Mouse (Mus musculus) liver, embryonic 16.5 days (tissue): ENCODE data around the gene Edem1. TPM values are rescaled to one million over a fixed set of nuclear protein-coding genes. Genes with fewer than 3 reads are reported as not detected.

Experiments
- ATAC-seq: fragments of 200-750 bp; cut with Nextera tagmentation; 2 replicates; pipeline ENCODE4 v1.8.0; 2017; ENCODE audit warnings: low read depth, mild to moderate bottlenecking, moderate number of reproducible peaks, moderate library complexity
- H3K27ac ChIP-seq: fragments of 300-500 bp; sonication (generic); 2 replicates; pipeline ENCODE4 v1.5.1; 2014; ENCODE audit warnings: mild to moderate bottlenecking, low read length
- H3K27me3 ChIP-seq: fragments of 300-500 bp; sonication (generic); 2 replicates; pipeline ENCODE4 v1.6.1; 2014; ENCODE audit warnings: low read depth, low read length, mixed read lengths; ENCODE audit not compliant: control insufficient read depth, insufficient read depth
- H3K36me3 ChIP-seq: fragments of 300-500 bp; sonication (generic); 2 replicates; pipeline ENCODE4 v1.6.1; 2014; ENCODE audit warnings: mild to moderate bottlenecking; ENCODE audit not compliant: control insufficient read depth, insufficient read depth
- H3K4me1 ChIP-seq: fragments of 300-500 bp; sonication (generic); 2 replicates; pipeline ENCODE4 v1.6.1; 2014; ENCODE audit warnings: low read depth, low read length, mixed read lengths; ENCODE audit not compliant: control insufficient read depth
- H3K4me2 ChIP-seq: fragments of 300-500 bp; sonication (generic); 2 replicates; pipeline ENCODE4 v1.6.1; 2014; ENCODE audit warnings: low read depth, low read length, mixed read lengths
- H3K4me3 ChIP-seq: fragments of 300-500 bp; sonication (generic); 2 replicates; pipeline ENCODE4 v1.5.1; 2014; ENCODE audit warnings: low read depth, mild to moderate bottlenecking, low read length
- H3K9ac ChIP-seq: fragments of 300-500 bp; sonication (generic); 2 replicates; pipeline ENCODE4 v1.6.1; 2014; ENCODE audit warnings: low read depth, low read length
- H3K9me3 ChIP-seq: fragments of 300-500 bp; sonication (generic); replicated peaks from 2 replicates; pipeline ENCODE4 v1.6.1; 2016; ENCODE audit warnings: low read length; ENCODE audit not compliant: control insufficient read depth
- WGBS: fragments of 180-500 bp; shearing (Covaris S2); extraction: QIAGEN DNeasy Blood & Tissue Kit; methylation state at CpG from one replicate; pipeline ENCODE4 v1.1.7; 2014; ENCODE audit not compliant: insufficient replicate concordance; 5-methylcytosine and 5-hydroxymethylcytosine counted together
- polyA plus RNA-seq: library from polyadenylated mRNA; unstranded; fragments of >200 nt; fragmentation: Nextera tagmentation; extraction: Ambion mirVana; gene quantifications from 2 replicates; pipeline ENCODE4 v1.2.1, GENCODE M21; 2015

The Edem1 gene
- 11.6 and 13.8 TPM in 2 replicates for polyA plus RNA-seq

DNA sequence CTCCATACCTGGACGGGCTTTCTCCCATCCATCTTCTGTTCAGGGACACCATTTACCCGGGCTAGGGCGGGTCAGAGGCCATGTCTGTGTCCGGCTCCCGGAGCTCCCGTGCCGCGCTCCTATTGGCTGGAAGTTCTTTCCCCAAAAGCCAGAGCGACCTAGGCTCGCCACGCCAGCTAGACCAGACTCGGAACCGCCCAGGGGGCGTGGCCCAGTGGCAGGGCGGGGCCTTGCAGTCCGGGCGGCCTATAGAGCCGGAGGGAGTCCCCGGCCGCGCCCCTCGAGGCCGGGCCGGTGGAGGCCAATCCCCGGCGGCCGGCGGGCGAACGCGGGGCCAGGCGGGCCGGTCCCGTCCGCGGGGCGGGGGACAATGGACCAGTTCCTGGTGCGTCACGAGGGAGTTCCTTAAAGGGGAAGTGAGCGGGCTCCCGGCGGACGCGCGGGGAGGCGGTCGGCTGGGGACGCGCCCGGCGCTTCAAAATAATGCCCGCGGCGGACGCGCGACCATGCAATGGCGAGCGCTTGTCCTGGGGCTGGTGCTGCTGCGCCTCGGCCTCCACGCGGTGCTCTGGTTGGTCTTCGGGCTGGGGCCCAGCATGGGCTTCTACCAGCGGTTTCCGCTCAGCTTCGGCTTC is at the start of gene Edem1:
TSS of gene Edem1 (plus strand) at position 408 of the 635 bp plus-strand sequence.
- peak; percentile 98 for ATAC-seq
- Histone ChIP-seq H3K27me3 (no peaks in the 10 kb centered on the region), H3K27ac (peak within 1 kb of the TSS; percentile 77), H3K4me2 (peak within 1 kb of the TSS; percentile 99), H3K9me3 (no peaks in the 10 kb centered on the region), H3K36me3 (no peaks in the 10 kb centered on the region; the same call in 1 of the 2 replicates), H3K9ac (peak within 1 kb of the TSS; percentile 93), H3K4me3 (peak within 1 kb of the TSS; percentile 91), H3K4me1 (peaks cover 26% of the 10 kb centered on the region)
- under 1% methylated on average over 67 of the region's 67 CpGs for WGBS

GRCm38 (mm10) chr6:108781865-108782264 is 46.6 kb upstream of the Edem1 start:
- no peak for ATAC-seq
- no peaks in the 10 kb centered on the region for H3K36me3 ChIP-seq
- no peak overlapping the region for H3K27ac ChIP-seq
- H3K4me1 ChIP-seq, result peaks cover 22% of the 10 kb centered on the region
- no peak overlapping the region for H3K4me3 ChIP-seq
- no peaks in the 10 kb centered on the region for H3K9me3 ChIP-seq
- H3K9ac ChIP-seq, result no peak overlapping the region
- no peak overlapping the region for H3K4me2 ChIP-seq
- 40% methylated on average over 6 of the region's 6 CpGs for WGBS
- H3K27me3 ChIP-seq, result no peaks in the 10 kb centered on the region

DNA sequence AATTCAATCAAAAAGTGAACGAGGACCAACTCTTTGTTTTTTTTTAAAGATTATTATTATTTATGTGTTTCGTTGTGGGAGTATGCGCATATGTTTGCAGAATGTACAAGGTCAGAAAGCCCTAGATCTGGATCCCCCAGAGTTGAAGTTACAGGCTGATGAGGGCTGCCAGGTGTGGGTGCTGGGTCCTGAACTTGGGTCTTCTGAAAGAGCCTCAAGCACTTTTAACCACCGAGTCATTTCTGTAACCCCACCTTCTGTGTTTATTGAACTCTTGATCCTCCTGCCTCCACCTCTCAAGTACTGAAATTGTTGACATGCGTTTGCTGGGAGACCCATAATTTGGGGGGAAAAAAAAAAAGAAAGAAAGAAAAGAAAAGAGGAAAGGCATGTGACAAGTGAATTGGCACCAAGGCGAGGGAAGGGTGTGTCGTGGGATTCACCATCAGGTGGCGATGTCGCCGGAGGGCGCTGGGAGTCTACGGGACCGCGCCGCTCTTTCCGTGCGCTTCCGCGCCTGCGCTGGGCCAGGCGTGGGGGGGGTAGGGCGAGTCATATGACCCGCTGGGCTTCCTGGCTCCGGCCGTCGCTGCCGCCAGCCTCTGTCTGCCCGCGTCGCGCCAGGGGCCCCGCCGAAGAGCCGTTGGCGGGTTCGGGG is 45.8 kb upstream of the Edem1 start, which contains the start of gene Arl8b:
TSS of gene Arl8b (plus strand) at position 574 of the 658 bp plus-strand sequence.
- Histone ChIP-seq H3K27me3 (no peaks in the 10 kb centered on the region), H3K27ac (peak within 1 kb of the TSS; percentile 84), H3K4me1 (peaks cover 21% of the 10 kb centered on the region), H3K4me3 (peak within 1 kb of the TSS; percentile 97), H3K9me3 (no peaks in the 10 kb centered on the region), H3K9ac (peak within 1 kb of the TSS; percentile 96), H3K4me2 (peak within 1 kb of the TSS; percentile 78), H3K36me3 (no peaks in the 10 kb centered on the region)
- ATAC-seq, result peak; percentile 93
- WGBS, result 9% methylated on average over 36 of the region's 36 CpGs

- H3K27me3 ChIP-seq, result no peaks in the 10 kb centered on the region
- H3K36me3 ChIP-seq, result no peaks in the 10 kb centered on the region
- H3K9ac ChIP-seq, result peak overlapping the region; percentile 96
- peak; percentile 25 for ATAC-seq
- no peaks in the 10 kb centered on the region for H3K9me3 ChIP-seq
- H3K4me3 ChIP-seq, result peak overlapping the region; percentile 97
- H3K27ac ChIP-seq, result peak overlapping the region; percentile 84
- H3K4me1 ChIP-seq, result peaks cover 16% of the 10 kb centered on the region
- H3K4me2 ChIP-seq, result peak overlapping the region; percentile 78
- under 1% methylated on average over 57 of the region's 57 CpGs for WGBS
Measured at GRCm38 (mm10) chr6:108783184-108783881, 45.1 kb upstream of the Edem1 start.

GRCm38 (mm10) chr6:108784056-108784455 is 44.4 kb upstream of the Edem1 start:
- peak overlapping the region; percentile 97 for H3K4me3 ChIP-seq
- no peak for ATAC-seq
- H3K9me3 ChIP-seq, result no peaks in the 10 kb centered on the region
- H3K36me3 ChIP-seq, result no peaks in the 10 kb centered on the region
- peak overlapping the region; percentile 84 for H3K27ac ChIP-seq
- peak overlapping the region; percentile 96 for H3K9ac ChIP-seq
- peaks cover 16% of the 10 kb centered on the region for H3K4me1 ChIP-seq
- H3K27me3 ChIP-seq, result no peaks in the 10 kb centered on the region
- 18% methylated on average over 11 of the region's 11 CpGs for WGBS
- peak overlapping the region; percentile 78 for H3K4me2 ChIP-seq

DNA sequence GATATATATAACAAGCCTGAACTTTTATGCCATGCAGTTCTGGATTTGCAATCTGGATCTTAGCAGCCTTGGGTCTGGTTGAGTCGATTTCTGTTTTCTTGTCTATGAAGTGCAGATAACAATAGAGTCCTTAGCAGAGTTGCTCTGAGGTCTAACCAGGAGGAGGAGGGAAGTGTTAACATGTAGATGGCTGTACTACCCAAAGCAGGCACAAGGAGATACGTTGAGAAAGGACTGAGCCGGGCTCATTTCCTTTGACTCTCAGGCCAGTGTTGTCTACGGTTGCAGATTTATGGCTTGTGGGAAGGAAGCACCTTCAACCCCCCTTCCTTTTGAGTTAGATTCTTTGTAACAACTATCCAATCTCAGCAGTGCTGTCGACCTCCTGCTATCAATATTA is 43.6 kb upstream of the Edem1 start:
- WGBS, result 7% methylated on average over 5 of the region's 5 CpGs
- Histone ChIP-seq H3K27me3 (no peaks in the 10 kb centered on the region), H3K36me3 (no peaks in the 10 kb centered on the region), H3K9me3 (no peaks in the 10 kb centered on the region), H3K9ac (peak overlapping the region; percentile 96; the same call in 1 of the 2 replicates), H3K27ac (no peak overlapping the region), H3K4me2 (peak overlapping the region; percentile 78), H3K4me3 (peak overlapping the region; percentile 97), H3K4me1 (peaks cover 16% of the 10 kb centered on the region)
- ATAC-seq, result no peak

GRCm38 (mm10) chr6:108785551-108785950 is 42.9 kb upstream of the Edem1 start:
- Histone ChIP-seq H3K4me1 (peaks cover 16% of the 10 kb centered on the region), H3K36me3 (no peaks in the 10 kb centered on the region), H3K9ac (no peak overlapping the region), H3K4me2 (peak overlapping the region; percentile 78; the same call in 1 of the 2 replicates), H3K27ac (no peak overlapping the region), H3K9me3 (no peaks in the 10 kb centered on the region), H3K27me3 (no peaks in the 10 kb centered on the region), H3K4me3 (no peak overlapping the region)
- 63% methylated on average over 3 of the region's 3 CpGs for WGBS
- no peak for ATAC-seq

DNA sequence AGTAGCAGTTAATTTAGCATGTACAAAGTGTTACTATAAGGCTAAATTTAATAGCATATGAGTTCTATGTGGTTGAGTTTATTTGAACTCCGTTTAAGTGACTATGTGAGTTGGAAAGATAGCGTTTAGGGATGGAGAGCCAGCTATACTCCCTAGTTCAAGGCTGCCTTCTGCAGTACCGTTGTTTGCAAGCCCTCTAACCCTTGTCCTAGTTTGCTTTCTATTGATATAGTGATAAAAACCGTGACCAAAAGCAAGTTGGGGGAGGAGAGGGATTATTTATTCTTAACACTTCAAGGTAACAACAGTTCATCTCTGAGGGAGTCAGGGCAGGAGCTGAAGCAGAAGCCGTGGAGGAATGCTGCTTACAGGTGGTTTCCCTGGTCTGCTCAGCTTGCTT is 36.9 kb upstream of the Edem1 start:
- no peak overlapping the region for H3K9ac ChIP-seq
- no peak overlapping the region for H3K27ac ChIP-seq
- peak; percentile 45; the same call in 1 of the 2 replicates for ATAC-seq
- no peaks in the 10 kb centered on the region for H3K9me3 ChIP-seq
- H3K4me3 ChIP-seq, result no peak overlapping the region
- no peak overlapping the region for H3K4me2 ChIP-seq
- no peaks in the 10 kb centered on the region for H3K36me3 ChIP-seq
- 56% methylated on average over 5 of the region's 5 CpGs for WGBS
- H3K27me3 ChIP-seq, result no peaks in the 10 kb centered on the region
- H3K4me1 ChIP-seq, result peaks cover 12% of the 10 kb centered on the region
